Mouse (Mus musculus) G1E (cell line): Measurements from ENCODE around the gene Mllt3. TPM values are rescaled to one million over a fixed set of nuclear protein-coding genes. Genes with fewer than 3 reads are reported as not detected.

Source experiments
- ATAC-seq: 2 replicates; pipeline ENCODE4 v1.8.0; 2016; ENCODE audit warnings: mild to moderate bottlenecking; ENCODE audit not compliant: insufficient number of reproducible peaks, poor library complexity, low FRiP score, severe bottlenecking; ENCODE audit errors: extremely low read depth
- DNase-seq: peaks from one replicate; pipeline ENCODE4 v3.0.0; 2012; ENCODE audit warnings: low spot score
- H3K27me3 ChIP-seq: 2 replicates; pipeline ENCODE4 v1.6.1; 2012; ENCODE audit warnings: mild to moderate bottlenecking, low read length, inconsistent platforms; ENCODE audit not compliant: insufficient read depth
- H3K36me3 ChIP-seq: replicated peaks from 2 replicates; pipeline ENCODE3; 2012; ENCODE audit warnings: mild to moderate bottlenecking, inconsistent platforms
- H3K4me1 ChIP-seq: 2 replicates; pipeline ENCODE4 v1.6.1; 2012; ENCODE audit warnings: low read depth, low read length, inconsistent platforms, mixed read lengths; ENCODE audit not compliant: insufficient read depth
- H3K4me3 ChIP-seq: 2 replicates; pipeline ENCODE4 v1.5.1; 2012; ENCODE audit warnings: low read depth, mild to moderate bottlenecking, inconsistent platforms, low read length, moderate library complexity, mixed read lengths
- H3K9me3 ChIP-seq: replicated peaks from 2 replicates; pipeline ENCODE4 v1.6.1; 2012; ENCODE audit warnings: inconsistent platforms
- CTCF ChIP-seq: IDR thresholded peaks from 2 replicates; pipeline ENCODE4 v1.5.1; 2012; ENCODE audit warnings: low read depth, low read length, inconsistent platforms, mixed read lengths
- GATA1 ChIP-seq: IDR thresholded peaks from 2 replicates; pipeline ENCODE4 v1.6.1; 2012; ENCODE audit warnings: borderline replicate concordance, low read length, inconsistent platforms, mixed read lengths
- GATA2 ChIP-seq: IDR thresholded peaks from 2 replicates; pipeline ENCODE4 v1.6.1; 2012; ENCODE audit warnings: low read depth, low read length, inconsistent platforms, borderline replicate concordance
- POLR2AphosphoS5 ChIP-seq: IDR thresholded peaks from 2 replicates; pipeline ENCODE4 v1.6.1; 2012; ENCODE audit warnings: low read depth, low read length, inconsistent platforms; ENCODE audit not compliant: insufficient replicate concordance
- TAL1 ChIP-seq: conservative IDR thresholded peaks from 2 replicates; pipeline ENCODE4 v1.6.1; 2012; ENCODE audit warnings: low read depth, low read length, inconsistent platforms, mixed read lengths
- polyA plus RNA-seq: library from polyadenylated mRNA; stranded (reverse); fragments of >175 nt; gene quantifications from 2 replicates; pipeline ENCODE4 v1.2.3, GENCODE M21; 2012
- total RNA-seq, 2 experiments: library from RNA; stranded (forward) in 1 of 2; stranded (reverse) in 1 of 2; fragments of 200-1000 nt in 1 of 2; fragments of >200 nt in 1 of 2; fragmentation: Nextera tagmentation in 1 of 2; gene quantifications; 2 replicates each; pipeline ENCODE4 v1.2.3; 2014 to 2017

Mllt3 gene
- total and polyA plus RNA-seq, 3 experiments = 10.6 to 123 (median 97.8) TPM

DNA sequence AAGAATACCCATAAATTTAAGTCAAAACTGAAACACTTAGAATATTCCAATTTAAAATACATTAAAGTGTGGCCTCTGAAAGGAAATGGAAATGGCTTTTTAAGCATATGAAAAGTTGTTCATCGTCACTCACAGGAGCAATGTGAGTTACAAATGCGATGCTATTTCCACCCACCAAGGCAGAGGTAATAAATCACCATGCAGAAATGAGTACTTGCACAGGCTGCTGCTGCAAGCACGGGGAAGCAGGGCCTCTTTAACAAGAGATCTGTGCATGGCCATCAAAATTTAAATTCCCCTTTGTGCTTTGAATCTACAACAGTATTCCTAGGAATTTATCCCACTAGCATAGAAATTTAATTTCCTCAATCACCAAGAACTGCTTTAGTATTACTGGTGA is 167.3 kb downstream of the Mllt3 start:
- Histone ChIP-seq H3K4me1 (peaks cover 16% of the 10 kb centered on the region), H3K27me3 (no peaks in the 10 kb centered on the region), H3K36me3 (peaks cover 5% of the 10 kb centered on the region), H3K4me3 (no peak overlapping the region), H3K9me3 (no peaks in the 10 kb centered on the region)
- ATAC-seq = no peak
- TF ChIP-seq TAL1 = no peak
- no peak for TF ChIP-seq GATA1
- no peak for TF ChIP-seq CTCF
- TF ChIP-seq GATA2 = no peak
- TF ChIP-seq POLR2AphosphoS5 = no peak
- DNase-seq = no peak

GRCm38 (mm10) chr4:87865041-87865440 is 168.1 kb downstream of the Mllt3 start:
- peaks cover 5% of the 10 kb centered on the region for H3K36me3 ChIP-seq
- ATAC-seq = no peak
- no peaks in the 10 kb centered on the region for H3K27me3 ChIP-seq
- no peaks in the 10 kb centered on the region for H3K9me3 ChIP-seq
- H3K4me1 ChIP-seq = peaks cover 24% of the 10 kb centered on the region
- no peak overlapping the region for H3K4me3 ChIP-seq
- TF ChIP-seq GATA2 = no peak
- no peak for TF ChIP-seq GATA1
- no peak for TF ChIP-seq CTCF
- TF ChIP-seq TAL1 = no peak
- TF ChIP-seq POLR2AphosphoS5 = no peak
- DNase-seq = no peak

DNA sequence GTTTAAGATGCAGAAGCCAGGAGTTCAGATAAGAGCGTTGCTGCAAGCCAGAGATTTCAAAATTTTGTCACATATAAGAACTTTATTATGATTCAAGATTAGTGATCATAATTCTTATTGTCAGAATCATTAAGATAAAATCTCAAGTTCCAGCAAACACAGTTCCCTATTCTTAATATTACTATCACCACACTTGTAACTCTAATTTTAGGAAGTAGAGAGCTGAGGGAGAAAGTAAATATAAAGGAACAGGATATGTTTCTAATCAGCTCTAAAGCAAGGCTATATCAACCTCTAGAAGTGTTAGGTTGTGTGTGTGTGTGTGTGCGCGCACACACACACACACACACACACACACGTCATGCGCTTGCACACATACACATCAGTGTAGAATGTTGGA is 170.0 kb downstream of the Mllt3 start:
- Histone ChIP-seq H3K9me3 (no peaks in the 10 kb centered on the region), H3K4me3 (no peak overlapping the region), H3K27me3 (no peaks in the 10 kb centered on the region), H3K4me1 (peaks cover 41% of the 10 kb centered on the region), H3K36me3 (peaks cover 5% of the 10 kb centered on the region)
- DNase-seq (no peak), ATAC-seq (peak; percentile 36; the same call in 1 of the 2 replicates)
- no peak for TF ChIP-seq GATA1
- no peak for TF ChIP-seq GATA2
- TF ChIP-seq TAL1 = no peak
- TF ChIP-seq POLR2AphosphoS5 = no peak
- no peak for TF ChIP-seq CTCF

- TF ChIP-seq GATA1 = no peak
- TF ChIP-seq POLR2AphosphoS5 = no peak
- TF ChIP-seq CTCF = no peak
- no peak for TF ChIP-seq GATA2
- TF ChIP-seq TAL1 = no peak
- Histone ChIP-seq H3K9me3 (no peaks in the 10 kb centered on the region), H3K4me1 (peaks cover 51% of the 10 kb centered on the region), H3K4me3 (no peak overlapping the region), H3K36me3 (peaks cover 5% of the 10 kb centered on the region), H3K27me3 (no peaks in the 10 kb centered on the region)
- DNase-seq (no peak), ATAC-seq (no peak)
Measured at GRCm38 (mm10) chr4:87860723-87861122, 172.4 kb downstream of the Mllt3 start.

- peak; percentile 6 for DNase-seq
- no peaks in the 10 kb centered on the region for H3K27me3 ChIP-seq
- peak; percentile 64 for ATAC-seq
Measured at GRCm38 (mm10) chr4:87859148-87859547, 174.0 kb downstream of the Mllt3 start.

DNA sequence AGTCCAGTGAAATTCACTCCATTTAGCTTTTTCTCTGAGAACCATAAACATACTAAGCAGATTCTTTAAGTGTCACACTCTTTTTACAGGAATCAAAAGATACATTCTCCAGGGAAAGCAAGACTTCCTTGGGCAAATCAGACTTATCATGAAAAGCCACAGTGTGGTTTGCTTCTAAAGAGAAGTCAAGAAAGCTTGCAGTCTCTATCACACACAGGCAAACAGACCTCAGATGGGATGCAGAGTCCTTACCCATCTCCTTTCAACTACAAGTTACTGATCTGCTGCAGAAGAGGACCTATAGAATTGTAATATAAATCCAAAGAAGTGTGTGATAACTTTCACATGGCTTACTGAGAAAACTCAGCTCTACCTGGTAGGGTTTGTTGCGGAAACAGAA is 175.2 kb downstream of the Mllt3 start:
- H3K4me1 ChIP-seq = peaks cover 46% of the 10 kb centered on the region
- DNase-seq (no peak), ATAC-seq (no peak)
- peaks cover 7% of the 10 kb centered on the region for H3K36me3 ChIP-seq
- no peaks in the 10 kb centered on the region for H3K9me3 ChIP-seq
- no peaks in the 10 kb centered on the region for H3K27me3 ChIP-seq
- no peak for TF ChIP-seq GATA2
- no peak for TF ChIP-seq CTCF
- no peak for TF ChIP-seq POLR2AphosphoS5
- no peak for TF ChIP-seq GATA1
- no peak for TF ChIP-seq TAL1
- no peak overlapping the region for H3K4me3 ChIP-seq

More at GRCm38 (mm10) chr4:87859148-87859547, 174.0 kb downstream of the Mllt3 start:
- H3K36me3 ChIP-seq = peaks cover 5% of the 10 kb centered on the region
- TF ChIP-seq GATA1 (no peak), TAL1 (no peak), CTCF (no peak), POLR2AphosphoS5 (no peak), GATA2 (no peak)
- peaks cover 51% of the 10 kb centered on the region for H3K4me1 ChIP-seq
- H3K9me3 ChIP-seq = no peaks in the 10 kb centered on the region
- no peak overlapping the region for H3K4me3 ChIP-seq

DNA sequence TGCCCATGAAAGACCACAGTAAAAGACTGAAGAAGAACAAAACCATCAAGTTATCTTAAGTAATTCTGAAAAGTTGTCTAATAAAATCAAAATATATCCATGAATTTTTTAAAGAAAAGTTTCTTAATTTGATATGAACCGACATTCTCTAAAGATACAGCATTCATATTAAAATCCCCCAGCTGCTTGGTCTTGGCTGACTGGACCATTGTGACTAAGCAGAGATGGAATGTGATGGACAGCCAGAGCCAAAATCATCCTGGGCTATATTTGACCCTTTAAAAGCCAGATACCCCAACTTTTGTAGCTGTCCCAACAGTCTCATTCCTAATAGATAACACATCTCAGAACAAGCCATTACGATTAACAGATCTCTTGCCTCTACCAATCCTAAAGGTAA is 180.7 kb downstream of the Mllt3 start:
- Histone ChIP-seq H3K9me3 (no peaks in the 10 kb centered on the region), H3K4me3 (no peak overlapping the region), H3K4me1 (peaks cover 4% of the 10 kb centered on the region; the same call in 1 of the 2 replicates), H3K27me3 (no peaks in the 10 kb centered on the region), H3K36me3 (peaks cover 2% of the 10 kb centered on the region)
- DNase-seq (no peak), ATAC-seq (no peak)
- TF ChIP-seq GATA1 = no peak
